Mouse (Mus musculus) G1E (cell line): ENCODE results near the gene Elovl2. TPM values are rescaled to one million over a fixed set of nuclear protein-coding genes. Genes with fewer than 3 reads are reported as not detected.

Experiments used
- ATAC-seq: 2 replicates; pipeline ENCODE4 v1.8.0; 2016; ENCODE audit warnings: mild to moderate bottlenecking; ENCODE audit not compliant: insufficient number of reproducible peaks, poor library complexity, low FRiP score, severe bottlenecking; ENCODE audit errors: extremely low read depth
- DNase-seq: peaks from one replicate; pipeline ENCODE4 v3.0.0; 2012; ENCODE audit warnings: low spot score
- H3K27me3 ChIP-seq: 2 replicates; pipeline ENCODE4 v1.6.1; 2012; ENCODE audit warnings: mild to moderate bottlenecking, low read length, inconsistent platforms; ENCODE audit not compliant: insufficient read depth
- H3K36me3 ChIP-seq: replicated peaks from 2 replicates; pipeline ENCODE3; 2012; ENCODE audit warnings: mild to moderate bottlenecking, inconsistent platforms
- H3K4me1 ChIP-seq: 2 replicates; pipeline ENCODE4 v1.6.1; 2012; ENCODE audit warnings: low read depth, low read length, inconsistent platforms, mixed read lengths; ENCODE audit not compliant: insufficient read depth
- H3K4me3 ChIP-seq: 2 replicates; pipeline ENCODE4 v1.5.1; 2012; ENCODE audit warnings: low read depth, mild to moderate bottlenecking, inconsistent platforms, low read length, moderate library complexity, mixed read lengths
- H3K9me3 ChIP-seq: replicated peaks from 2 replicates; pipeline ENCODE4 v1.6.1; 2012; ENCODE audit warnings: inconsistent platforms
- CTCF ChIP-seq: IDR thresholded peaks from 2 replicates; pipeline ENCODE4 v1.5.1; 2012; ENCODE audit warnings: low read depth, low read length, inconsistent platforms, mixed read lengths
- GATA1 ChIP-seq: IDR thresholded peaks from 2 replicates; pipeline ENCODE4 v1.6.1; 2012; ENCODE audit warnings: borderline replicate concordance, low read length, inconsistent platforms, mixed read lengths
- TAL1 ChIP-seq: conservative IDR thresholded peaks from 2 replicates; pipeline ENCODE4 v1.6.1; 2012; ENCODE audit warnings: low read depth, low read length, inconsistent platforms, mixed read lengths
- polyA plus RNA-seq: library from polyadenylated mRNA; stranded (reverse); fragments of >175 nt; gene quantifications from 2 replicates; pipeline ENCODE4 v1.2.3, GENCODE M21; 2012
- total RNA-seq, 2 experiments: library from RNA; stranded (forward) in 1 of 2; stranded (reverse) in 1 of 2; fragments of 200-1000 nt in 1 of 2; fragments of >200 nt in 1 of 2; fragmentation: Nextera tagmentation in 1 of 2; gene quantifications; 2 replicates each; pipeline ENCODE4 v1.2.3; 2014 to 2017

The Elovl2 gene
- total and polyA plus RNA-seq, 3 experiments, result 0.05 TPM; not detected in 2

- Histone ChIP-seq H3K4me3 (no peak overlapping the region), H3K36me3 (no peaks in the 10 kb centered on the region), H3K9me3 (no peaks in the 10 kb centered on the region), H3K27me3 (0 out of 2 replicates have a peak, but pooled peaks cover 5% of the 10 kb centered on the region), H3K4me1 (no peaks in the 10 kb centered on the region)
- TF ChIP-seq TAL1, result no peak
- TF ChIP-seq GATA1, result no peak
- TF ChIP-seq CTCF, result peak; percentile 29; the same call in 1 of the 2 replicates
- ATAC-seq (no peak), DNase-seq (peak; percentile 23)
Measured at GRCm38 (mm10) chr13:41134901-41135300, 85.3 kb downstream of the Elovl2 start.

Other genes starting within 250 kb of the Elovl2 start
- 41.6 and 43.9 TPM in 2 replicates for gene Pak1ip1, start 219.4 kb downstream of the Elovl2 start, total RNA-seq (2014; fragmentation: Nextera tagmentation)
- gene Pak1ip1, start 219.4 kb downstream of the Elovl2 start, total RNA-seq (2017), result 100.0 and 101 TPM in 2 replicates
- 25.9 and 28.6 TPM in 2 replicates for gene Pak1ip1, start 219.4 kb downstream of the Elovl2 start, polyA plus RNA-seq
- gene Tmem14c, start 204.1 kb downstream of the Elovl2 start, total RNA-seq (2014; fragmentation: Nextera tagmentation), result 37.2 and 46.6 TPM in 2 replicates
- 152 and 179 TPM in 2 replicates for gene Tmem14c, start 204.1 kb downstream of the Elovl2 start, total RNA-seq (2017)
- gene Tmem14c, start 204.1 kb downstream of the Elovl2 start, polyA plus RNA-seq, result 103 and 113 TPM in 2 replicates
- not detected in 2 replicates for gene Mak, start 140.7 kb downstream of the Elovl2 start, total RNA-seq (2014; fragmentation: Nextera tagmentation)
- gene Mak, start 140.7 kb downstream of the Elovl2 start, total RNA-seq (2017), result 0.05 and 0.06 TPM in 2 replicates
- gene Mak, start 140.7 kb downstream of the Elovl2 start, polyA plus RNA-seq, result not detected in 2 replicates
- not detected in 2 replicates for gene Gcm2, start 109.4 kb downstream of the Elovl2 start, total RNA-seq (2014; fragmentation: Nextera tagmentation)
- gene Gcm2, start 109.4 kb downstream of the Elovl2 start, total RNA-seq (2017), result not detected in 2 replicates
- not detected in 2 replicates for gene Gcm2, start 109.4 kb downstream of the Elovl2 start, polyA plus RNA-seq
- gene Sycp2l, start 106.1 kb downstream of the Elovl2 start, total RNA-seq (2014; fragmentation: Nextera tagmentation), result not detected in 2 replicates
- gene Sycp2l, start 106.1 kb downstream of the Elovl2 start, total RNA-seq (2017), result not detected in 2 replicates
- gene Sycp2l, start 106.1 kb downstream of the Elovl2 start, polyA plus RNA-seq, result not detected in 2 replicates
- gene Smim13, start 29.4 kb upstream of the Elovl2 start, total RNA-seq (2014; fragmentation: Nextera tagmentation), result 18.6 and 22.4 TPM in 2 replicates
- gene Smim13, start 29.4 kb upstream of the Elovl2 start, total RNA-seq (2017), result 12.6 and 14.4 TPM in 2 replicates
- gene Smim13, start 29.4 kb upstream of the Elovl2 start, polyA plus RNA-seq, result 2.4 and 2.6 TPM in 2 replicates
- not detected in 2 replicates for gene Gm17364, start 53.6 kb upstream of the Elovl2 start, total RNA-seq (2014; fragmentation: Nextera tagmentation)
- gene Gm17364, start 53.6 kb upstream of the Elovl2 start, total RNA-seq (2017), result not detected in 2 replicates
- gene Gm17364, start 53.6 kb upstream of the Elovl2 start, polyA plus RNA-seq, result not detected in 2 replicates